Mouse (Mus musculus) limb, embryonic 12.5 days (tissue): ENCODE results near the gene Gpr82. TPM values are rescaled to one million over a fixed set of nuclear protein-coding genes. Genes with fewer than 3 reads are reported as not detected.

Experiments used
- ATAC-seq: fragments of 200-750 bp; cut with Nextera tagmentation; 2 replicates; pipeline ENCODE4 v1.8.0; 2017; ENCODE audit warnings: low read depth, moderate TSS enrichment; ENCODE audit not compliant: insufficient number of reproducible peaks, insufficient read depth, low FRiP score, low TSS enrichment
- H3K27ac ChIP-seq: fragments of 300-500 bp; sonication (generic); 2 replicates; pipeline ENCODE4 v1.5.1; 2016; ENCODE audit warnings: mild to moderate bottlenecking, moderate library complexity
- H3K27me3 ChIP-seq: fragments of 300-500 bp; sonication (generic); 2 replicates; pipeline ENCODE4 v1.6.1; 2016; ENCODE audit warnings: mild to moderate bottlenecking, moderate library complexity
- H3K36me3 ChIP-seq: fragments of 300-500 bp; sonication (generic); 2 replicates; pipeline ENCODE4 v1.6.1; 2016; ENCODE audit warnings: mild to moderate bottlenecking, moderate library complexity
- H3K4me1 ChIP-seq: fragments of 300-500 bp; sonication (generic); replicated peaks from 2 replicates; pipeline ENCODE4 v1.6.1; 2016
- H3K4me2 ChIP-seq: fragments of 300-500 bp; sonication (generic); 2 replicates; pipeline ENCODE4 v1.6.1; 2016; ENCODE audit warnings: mild to moderate bottlenecking, moderate library complexity
- H3K4me3 ChIP-seq: fragments of 300-500 bp; sonication (generic); replicated peaks from 2 replicates; pipeline ENCODE4 v1.5.1; 2016; ENCODE audit warnings: mild to moderate bottlenecking
- H3K9ac ChIP-seq: fragments of 300-500 bp; sonication (generic); replicated peaks from 2 replicates; pipeline ENCODE4 v1.6.1; 2016; ENCODE audit warnings: mild to moderate bottlenecking, moderate library complexity
- H3K9me3 ChIP-seq: fragments of 300-500 bp; sonication (generic); 2 replicates; pipeline ENCODE4 v1.6.1; 2016; ENCODE audit warnings: mild to moderate bottlenecking, moderate library complexity
- WGBS: fragments of 180-500 bp; shearing (Covaris S2); methylation state at CpG from one replicate; pipeline ENCODE4 v1.1.7; 2016; 5-methylcytosine and 5-hydroxymethylcytosine counted together
- polyA plus RNA-seq: library from polyadenylated mRNA; unstranded; fragments of >200 nt; fragmentation: Nextera tagmentation; extraction: Ambion mirVana; gene quantifications from 2 replicates; pipeline ENCODE4 v1.2.1, GENCODE M21; 2016

Gene Gpr82
- 0.51 and 0.89 TPM in 2 replicates for polyA plus RNA-seq

GRCm38 (mm10) chrX:13661063-13661462 is at the start of gene Gpr82:
Gene Gpr82, plus strand, starts transcription at chrX:13661363.
- Histone ChIP-seq H3K36me3 (no peaks in the 10 kb centered on the region), H3K4me1 (no peaks in the 10 kb centered on the region), H3K4me3 (no peak within 1 kb of the TSS), H3K9me3 (no peaks in the 10 kb centered on the region), H3K27me3 (no peaks in the 10 kb centered on the region), H3K27ac (no peak within 1 kb of the TSS), H3K9ac (no peak within 1 kb of the TSS), H3K4me2 (no peak within 1 kb of the TSS)
- no peak for ATAC-seq
- WGBS = 94% methylated on average over 5 of the region's 5 CpGs

GRCm38 (mm10) chrX:13612115-13612514 is 49.0 kb upstream of the Gpr82 start:
- Histone ChIP-seq H3K9ac (no peak overlapping the region), H3K9me3 (no peaks in the 10 kb centered on the region), H3K4me2 (no peak overlapping the region), H3K4me3 (no peak overlapping the region), H3K36me3 (no peaks in the 10 kb centered on the region), H3K4me1 (no peaks in the 10 kb centered on the region), H3K27ac (no peak overlapping the region), H3K27me3 (peaks cover 3% of the 10 kb centered on the region; the same call in 1 of the 2 replicates)
- no peak for ATAC-seq
- WGBS = 85% methylated on average over 2 of the region's 2 CpGs

GRCm38 (mm10) chrX:13616726-13617125 is 44.4 kb upstream of the Gpr82 start:
- 50% methylated on average over 1 of the region's 1 CpGs for WGBS

GRCm38 (mm10) chrX:13617294-13617693 is 43.9 kb upstream of the Gpr82 start:
- 100% methylated on average over 1 of the region's 1 CpGs for WGBS
- Histone ChIP-seq H3K9ac (no peak overlapping the region), H3K27me3 (peaks cover 3% of the 10 kb centered on the region; the same call in 1 of the 2 replicates), H3K9me3 (no peaks in the 10 kb centered on the region), H3K27ac (no peak overlapping the region), H3K4me1 (no peaks in the 10 kb centered on the region), H3K4me3 (no peak overlapping the region), H3K36me3 (no peaks in the 10 kb centered on the region), H3K4me2 (no peak overlapping the region)
- no peak for ATAC-seq

More at GRCm38 (mm10) chrX:13616726-13617125, 44.4 kb upstream of the Gpr82 start:
- Histone ChIP-seq H3K9ac (no peak overlapping the region), H3K27me3 (peaks cover 3% of the 10 kb centered on the region; the same call in 1 of the 2 replicates), H3K4me2 (no peak overlapping the region), H3K36me3 (no peaks in the 10 kb centered on the region), H3K9me3 (no peaks in the 10 kb centered on the region), H3K4me3 (no peak overlapping the region), H3K27ac (no peak overlapping the region), H3K4me1 (no peaks in the 10 kb centered on the region)
- ATAC-seq = no peak

GRCm38 (mm10) chrX:13618476-13618875 is 42.7 kb upstream of the Gpr82 start:
- no peak overlapping the region for H3K4me2 ChIP-seq
- 77% methylated on average over 4 of the region's 4 CpGs for WGBS
- ATAC-seq = no peak

GRCm38 (mm10) chrX:13621473-13621872 is 39.7 kb upstream of the Gpr82 start:
- WGBS = 84% methylated on average over 4 of the region's 4 CpGs
- Histone ChIP-seq H3K9me3 (no peaks in the 10 kb centered on the region), H3K4me1 (no peaks in the 10 kb centered on the region), H3K27me3 (no peaks in the 10 kb centered on the region; the same call in 1 of the 2 replicates), H3K36me3 (no peaks in the 10 kb centered on the region), H3K27ac (no peak overlapping the region), H3K4me2 (no peak overlapping the region), H3K4me3 (no peak overlapping the region), H3K9ac (no peak overlapping the region)
- no peak for ATAC-seq

More at GRCm38 (mm10) chrX:13618476-13618875, 42.7 kb upstream of the Gpr82 start:
- H3K27ac ChIP-seq = no peak overlapping the region
- H3K4me3 ChIP-seq = no peak overlapping the region
- H3K4me1 ChIP-seq = no peaks in the 10 kb centered on the region
- no peaks in the 10 kb centered on the region for H3K36me3 ChIP-seq
- peaks cover 3% of the 10 kb centered on the region for H3K27me3 ChIP-seq
- H3K9ac ChIP-seq = no peak overlapping the region
- H3K9me3 ChIP-seq = no peaks in the 10 kb centered on the region

- H3K4me2 ChIP-seq = no peak overlapping the region
- H3K9me3 ChIP-seq = no peaks in the 10 kb centered on the region
- no peak overlapping the region for H3K9ac ChIP-seq
- no peaks in the 10 kb centered on the region; the same call in 1 of the 2 replicates for H3K27me3 ChIP-seq
- WGBS = 85% methylated on average over 5 of the region's 5 CpGs
- no peaks in the 10 kb centered on the region for H3K36me3 ChIP-seq
- no peaks in the 10 kb centered on the region for H3K4me1 ChIP-seq
- H3K4me3 ChIP-seq = no peak overlapping the region
- H3K27ac ChIP-seq = no peak overlapping the region
- ATAC-seq = no peak
Measured at GRCm38 (mm10) chrX:13622654-13623053, 38.5 kb upstream of the Gpr82 start.

GRCm38 (mm10) chrX:13631599-13632283 is 29.4 kb upstream of the Gpr82 start, which contains the start of gene Gpr34:
Gene Gpr34, plus strand, starts transcription at chrX:13632089.
- ATAC-seq = no peak
- Histone ChIP-seq H3K27ac (no peak within 1 kb of the TSS), H3K36me3 (no peaks in the 10 kb centered on the region), H3K9me3 (no peaks in the 10 kb centered on the region), H3K4me2 (no peak within 1 kb of the TSS), H3K4me1 (no peaks in the 10 kb centered on the region), H3K27me3 (no peaks in the 10 kb centered on the region), H3K4me3 (no peak within 1 kb of the TSS), H3K9ac (no peak within 1 kb of the TSS)
- 71% methylated on average over 5 of the region's 5 CpGs for WGBS

- WGBS = 93% methylated on average over 1 of the region's 1 CpGs
- Histone ChIP-seq H3K9me3 (no peaks in the 10 kb centered on the region), H3K4me1 (no peaks in the 10 kb centered on the region), H3K27ac (no peak overlapping the region), H3K27me3 (no peaks in the 10 kb centered on the region), H3K36me3 (no peaks in the 10 kb centered on the region), H3K9ac (no peak overlapping the region), H3K4me3 (no peak overlapping the region), H3K4me2 (no peak overlapping the region)
- ATAC-seq = no peak
Measured at GRCm38 (mm10) chrX:13636398-13636797, 24.8 kb upstream of the Gpr82 start.

GRCm38 (mm10) chrX:13638894-13639293 is 22.3 kb upstream of the Gpr82 start:
- H3K4me3 ChIP-seq = no peak overlapping the region
- H3K36me3 ChIP-seq = no peaks in the 10 kb centered on the region
- H3K9me3 ChIP-seq = no peaks in the 10 kb centered on the region
- H3K4me2 ChIP-seq = no peak overlapping the region
- H3K9ac ChIP-seq = no peak overlapping the region
- H3K27me3 ChIP-seq = no peaks in the 10 kb centered on the region
- ATAC-seq = no peak
- no peaks in the 10 kb centered on the region for H3K4me1 ChIP-seq
- no peak overlapping the region for H3K27ac ChIP-seq
- WGBS = 72% methylated on average over 2 of the region's 2 CpGs

- Histone ChIP-seq H3K4me1 (no peaks in the 10 kb centered on the region), H3K4me3 (no peak overlapping the region), H3K36me3 (no peaks in the 10 kb centered on the region), H3K27ac (no peak overlapping the region), H3K27me3 (no peaks in the 10 kb centered on the region), H3K9ac (no peak overlapping the region), H3K4me2 (no peak overlapping the region), H3K9me3 (no peaks in the 10 kb centered on the region)
- no peak for ATAC-seq
- 74% methylated on average over 2 of the region's 2 CpGs for WGBS
Measured at GRCm38 (mm10) chrX:13651889-13652288, 9.3 kb upstream of the Gpr82 start.

GRCm38 (mm10) chrX:13652291-13652690 is 8.9 kb upstream of the Gpr82 start:
- no peak for ATAC-seq
- no peaks in the 10 kb centered on the region for H3K27me3 ChIP-seq
- H3K4me1 ChIP-seq = no peaks in the 10 kb centered on the region
- no peaks in the 10 kb centered on the region for H3K9me3 ChIP-seq
- no peak overlapping the region for H3K9ac ChIP-seq
- H3K4me3 ChIP-seq = no peak overlapping the region
- H3K27ac ChIP-seq = no peak overlapping the region
- H3K4me2 ChIP-seq = no peak overlapping the region
- no peaks in the 10 kb centered on the region for H3K36me3 ChIP-seq
- 88% methylated on average over 1 of the region's 1 CpGs for WGBS
